Mouse (Mus musculus) neural tube, embryonic 11.5 days (tissue): ENCODE measurements around the gene Olfr669. TPM values are rescaled to one million over a fixed set of nuclear protein-coding genes. Genes with fewer than 3 reads are reported as not detected.
"Not testable (repeated sequence)": the region's sequence is repeated elsewhere in the genome, so short reads cannot be mapped to it uniquely, and the experiment has no call there.

Experiments used
- ATAC-seq: fragments of 200-750 bp; cut with Nextera tagmentation; 2 replicates; pipeline ENCODE4 v1.8.0; 2017; ENCODE audit warnings: moderate number of reproducible peaks, mild to moderate bottlenecking, moderate TSS enrichment, moderate library complexity; ENCODE audit not compliant: insufficient read depth, low FRiP score, low TSS enrichment
- DNase-seq: peaks from one replicate; pipeline ENCODE4 v3.0.0-alpha.2; 2015; ENCODE audit warnings: low spot score
- H3K27ac ChIP-seq: fragments of 300-500 bp; sonication (generic); 2 replicates; pipeline ENCODE4 v1.5.1; 2014; ENCODE audit warnings: low read depth, mild to moderate bottlenecking, low read length
- H3K27me3 ChIP-seq: fragments of 300-500 bp; sonication (generic); 2 replicates; pipeline ENCODE4 v1.6.1; 2014; ENCODE audit warnings: mild to moderate bottlenecking, low read length, mixed read lengths; ENCODE audit not compliant: control insufficient read depth, insufficient read depth
- H3K36me3 ChIP-seq: fragments of 300-500 bp; sonication (generic); 2 replicates; pipeline ENCODE4 v1.6.1; 2014; ENCODE audit warnings: mild to moderate bottlenecking, low read length, moderate library complexity, mixed read lengths; ENCODE audit not compliant: control insufficient read depth, insufficient read depth
- H3K4me1 ChIP-seq: fragments of 300-500 bp; sonication (generic); 2 replicates; pipeline ENCODE4 v1.6.1; 2014; ENCODE audit warnings: low read length, mixed read lengths; ENCODE audit not compliant: control insufficient read depth, insufficient read depth
- H3K4me2 ChIP-seq: fragments of 300-500 bp; sonication (generic); 2 replicates; pipeline ENCODE4 v1.6.1; 2014; ENCODE audit warnings: low read depth, mild to moderate bottlenecking, moderate library complexity
- H3K4me3 ChIP-seq: fragments of 300-500 bp; sonication (generic); 2 replicates; pipeline ENCODE4 v1.5.1; 2014; ENCODE audit warnings: low read depth, low read length
- H3K9ac ChIP-seq: fragments of 300-500 bp; sonication (generic); 2 replicates; pipeline ENCODE4 v1.6.1; 2014; ENCODE audit warnings: mild to moderate bottlenecking, low read length
- H3K9me3 ChIP-seq: fragments of 300-500 bp; sonication (generic); 2 replicates; pipeline ENCODE4 v1.6.1; 2016; ENCODE audit warnings: low read length; ENCODE audit not compliant: control insufficient read depth
- WGBS: fragments of 180-500 bp; shearing (Covaris S2); extraction: QIAGEN DNeasy Blood & Tissue Kit; methylation state at CpG from one replicate; pipeline ENCODE4 v1.1.7; 2014; 5-methylcytosine and 5-hydroxymethylcytosine counted together
- polyA plus RNA-seq: library from polyadenylated mRNA; unstranded; fragments of >200 nt; fragmentation: Nextera tagmentation; extraction: Ambion mirVana; gene quantifications from 2 replicates; pipeline ENCODE4 v1.2.1, GENCODE M21; 2014

Olfr669 gene
- polyA plus RNA-seq: not detected in 2 replicates

DNA sequence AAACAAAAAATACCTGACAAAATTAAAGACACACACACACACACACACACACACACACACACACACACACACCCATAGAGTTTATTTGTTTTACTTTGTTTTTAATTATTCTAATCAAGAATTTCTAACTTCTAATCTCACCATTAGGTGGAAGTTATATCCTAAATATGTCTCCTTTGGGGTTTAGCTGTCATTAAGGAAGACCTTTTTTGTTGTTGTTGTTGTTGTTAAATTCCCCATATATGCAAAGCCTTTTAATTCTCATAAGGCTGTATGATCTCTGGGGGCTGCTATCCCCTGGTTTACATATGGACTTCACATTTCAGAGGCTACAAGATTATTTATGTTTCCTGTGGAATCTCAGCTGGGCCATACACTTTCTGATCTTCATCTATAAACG is at the start of gene Olfr669:
Gene Olfr669 (plus strand): TSS at position 301 of the 400 bp plus-strand sequence.
- Histone ChIP-seq H3K27ac (no peak within 1 kb of the TSS), H3K4me3 (no peak within 1 kb of the TSS), H3K9me3 (no peaks in the 10 kb centered on the region), H3K9ac (no peak within 1 kb of the TSS), H3K4me2 (no peak within 1 kb of the TSS), H3K27me3 (no peaks in the 10 kb centered on the region), H3K36me3 (no peaks in the 10 kb centered on the region), H3K4me1 (no peaks in the 10 kb centered on the region)
- 79% methylated on average over 1 of the region's 1 CpGs for WGBS
- ATAC-seq (no peak), DNase-seq (no peak)

GRCm38 (mm10) chr7:104895852-104896251 is 38.2 kb upstream of the Olfr669 start, which contains the start of gene Olfr666:
Gene Olfr666 (minus strand): TSS chr7:104895952.
- Histone ChIP-seq H3K4me3 (no peak within 1 kb of the TSS), H3K27ac (no peak within 1 kb of the TSS), H3K27me3 (no peaks in the 10 kb centered on the region), H3K9me3 (no peaks in the 10 kb centered on the region), H3K4me2 (no peak within 1 kb of the TSS), H3K9ac (no peak within 1 kb of the TSS), H3K4me1 (no peaks in the 10 kb centered on the region), H3K36me3 (no peaks in the 10 kb centered on the region)
- WGBS: 95% methylated on average over 2 of the region's 2 CpGs
- ATAC-seq (no peak), DNase-seq (no peak)

DNA sequence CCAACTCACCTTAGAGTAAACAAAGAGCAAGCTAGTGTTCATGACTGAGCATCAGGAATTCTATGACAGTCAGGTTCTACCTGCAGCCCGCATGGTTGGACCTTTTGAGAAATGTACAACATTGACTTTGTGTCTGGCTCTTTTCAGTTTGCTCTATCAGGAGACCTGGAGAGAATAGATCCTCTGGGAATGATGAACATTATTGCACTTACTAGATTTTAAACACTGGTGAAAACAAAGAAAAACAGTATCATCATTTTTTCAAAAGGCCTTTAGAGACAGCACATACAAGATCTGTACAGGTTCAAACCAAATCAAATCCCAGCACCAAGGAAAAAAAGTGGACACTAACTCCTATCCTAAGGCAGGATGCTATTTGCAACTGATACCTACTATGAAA is 12.7 kb upstream of the Olfr669 start, which contains the start of gene Olfr667:
Gene Olfr667 (minus strand): TSS at position 101 of the 400 bp plus-strand sequence.
- Histone ChIP-seq H3K27me3 (no peaks in the 10 kb centered on the region), H3K4me1 (no peaks in the 10 kb centered on the region), H3K4me3 (no peak within 1 kb of the TSS), H3K9me3 (no peaks in the 10 kb centered on the region), H3K27ac (no peak within 1 kb of the TSS), H3K36me3 (no peaks in the 10 kb centered on the region), H3K4me2 (no peak within 1 kb of the TSS), H3K9ac (no peak within 1 kb of the TSS)
- ATAC-seq (no peak), DNase-seq (no peak)
- WGBS: 78% methylated on average over 1 of the region's 1 CpGs

- no peaks in the 10 kb centered on the region for H3K27me3 ChIP-seq
- no peak within 1 kb of the TSS for H3K4me2 ChIP-seq
- no peaks in the 10 kb centered on the region for H3K4me1 ChIP-seq
- no peak for ATAC-seq
- no peak within 1 kb of the TSS for H3K27ac ChIP-seq
- no peaks in the 10 kb centered on the region for H3K9me3 ChIP-seq
- H3K9ac ChIP-seq: no peak within 1 kb of the TSS
- H3K4me3 ChIP-seq: no peak within 1 kb of the TSS
- DNase-seq: no peak
- 86% methylated on average over 1 of the region's 1 CpGs for WGBS
- H3K36me3 ChIP-seq: no peaks in the 10 kb centered on the region
Measured at GRCm38 (mm10) chr7:104927957-104928356, 6.1 kb upstream of the Olfr669 start, which contains the start of gene Olfr668. Gene Olfr668 (minus strand): TSS chr7:104928057.

DNA sequence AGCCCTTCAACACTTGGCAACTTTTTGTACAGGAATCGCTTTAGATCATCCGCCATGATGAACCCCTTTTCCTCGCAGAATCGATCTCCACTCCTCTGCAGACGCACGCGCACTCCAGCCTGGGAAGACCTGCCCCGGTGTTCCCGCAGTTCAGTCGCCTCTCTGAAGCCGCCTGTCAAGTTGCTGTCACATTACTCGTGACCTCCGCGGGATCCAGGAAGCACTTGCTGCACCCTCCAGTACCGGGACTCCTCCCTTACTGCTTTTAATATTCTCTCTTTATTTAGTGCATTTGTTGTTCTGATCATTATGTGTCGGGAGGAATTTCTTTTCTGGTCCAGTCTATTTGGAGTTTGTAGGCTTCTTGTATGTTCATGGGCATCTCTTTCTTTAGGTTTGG is 16.2 kb downstream of the Olfr669 start:
- DNase-seq, H3K27ac ChIP-seq, H3K36me3 ChIP-seq, H3K4me2 ChIP-seq, H3K4me3 ChIP-seq, H3K4me1 ChIP-seq, H3K27me3 ChIP-seq, H3K9ac ChIP-seq, H3K9me3 ChIP-seq, ATAC-seq: not testable (repeated sequence)
- 96% methylated on average over 16 of the region's 16 CpGs for WGBS

- no peaks in the 10 kb centered on the region for H3K36me3 ChIP-seq
- no peaks in the 10 kb centered on the region for H3K9me3 ChIP-seq
- no peak within 1 kb of the TSS for H3K4me3 ChIP-seq
- no peak within 1 kb of the TSS for H3K9ac ChIP-seq
- H3K4me2 ChIP-seq: no peak within 1 kb of the TSS
- ATAC-seq (no peak), DNase-seq (no peak)
- 76% methylated on average over 1 of the region's 1 CpGs for WGBS
- H3K4me1 ChIP-seq: no peaks in the 10 kb centered on the region
- no peak within 1 kb of the TSS for H3K27ac ChIP-seq
- H3K27me3 ChIP-seq: no peaks in the 10 kb centered on the region
Measured at GRCm38 (mm10) chr7:104962520-104962919, 28.5 kb downstream of the Olfr669 start, which contains the start of gene Olfr670. Gene Olfr670 (minus strand): TSS chr7:104962620.

- not testable (repeated sequence) for H3K9ac ChIP-seq, H3K4me3 ChIP-seq, H3K36me3 ChIP-seq, H3K9me3 ChIP-seq, H3K27ac ChIP-seq, H3K4me1 ChIP-seq, ATAC-seq, H3K4me2 ChIP-seq, H3K27me3 ChIP-seq, DNase-seq
- 80% methylated on average over 2 of the region's 2 CpGs for WGBS
Measured at GRCm38 (mm10) chr7:104972507-104972906, 38.5 kb downstream of the Olfr669 start.

GRCm38 (mm10) chr7:104979026-104979425 is 45.0 kb downstream of the Olfr669 start, which contains the start of gene Olfr671:
Gene Olfr671 (minus strand): TSS chr7:104979126.
- ATAC-seq (no peak), DNase-seq (no peak)
- Histone ChIP-seq H3K4me3 (no peak within 1 kb of the TSS), H3K9ac (no peak within 1 kb of the TSS), H3K4me1 (no peaks in the 10 kb centered on the region), H3K4me2 (no peak within 1 kb of the TSS), H3K36me3 (no peaks in the 10 kb centered on the region), H3K27ac (no peak within 1 kb of the TSS), H3K9me3 (no peaks in the 10 kb centered on the region), H3K27me3 (no peaks in the 10 kb centered on the region)
- WGBS: 82% methylated on average over 1 of the region's 1 CpGs
